Mouse (Mus musculus) WW6 (cell line): Measurements from ENCODE around the gene Nox1.
"Not testable (repeated sequence)": the region's sequence is repeated elsewhere in the genome, so short reads cannot be mapped to it uniquely, and the experiment has no call there.

Experiments used
- DNase-seq: peaks from one replicate; pipeline ENCODE4 v3.0.0-alpha.2; 2013; ENCODE audit warnings: low read depth, low spot score

The Nox1 gene

GRCm38 (mm10) chrX:134221856-134222255 is at the start of gene Nox1:
Gene Nox1, minus strand, starts transcription at chrX:134221956.
- no peak for DNase-seq

GRCm38 (mm10) chrX:134262129-134262528 is 40.4 kb upstream of the Nox1 start:
- DNase-seq, result no peak

DNA sequence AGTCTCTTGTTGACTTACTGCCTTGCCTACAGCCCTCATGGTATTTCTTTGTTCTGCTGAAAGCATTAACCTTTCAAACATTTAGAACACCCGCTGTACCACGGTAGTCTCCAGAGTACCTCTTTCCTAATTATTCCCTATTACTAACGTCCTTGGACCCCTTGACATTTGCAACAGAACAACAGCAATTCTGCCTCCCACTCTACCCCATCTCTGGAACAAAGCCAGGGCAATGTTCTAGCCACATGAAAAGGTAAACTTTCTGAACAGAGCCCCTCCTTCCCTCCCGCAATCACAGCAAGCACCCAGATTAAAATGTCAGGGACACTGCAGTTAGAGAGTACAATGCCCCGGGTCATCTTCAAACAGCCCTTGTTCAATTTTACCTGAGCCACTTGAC is 39.4 kb upstream of the Nox1 start:
- DNase-seq, result no peak

- DNase-seq, result no peak
Observed at GRCm38 (mm10) chrX:134248202-134248601, 26.4 kb upstream of the Nox1 start.

- DNase-seq, result no peak
Observed at GRCm38 (mm10) chrX:134245946-134246345, 24.2 kb upstream of the Nox1 start.

DNA sequence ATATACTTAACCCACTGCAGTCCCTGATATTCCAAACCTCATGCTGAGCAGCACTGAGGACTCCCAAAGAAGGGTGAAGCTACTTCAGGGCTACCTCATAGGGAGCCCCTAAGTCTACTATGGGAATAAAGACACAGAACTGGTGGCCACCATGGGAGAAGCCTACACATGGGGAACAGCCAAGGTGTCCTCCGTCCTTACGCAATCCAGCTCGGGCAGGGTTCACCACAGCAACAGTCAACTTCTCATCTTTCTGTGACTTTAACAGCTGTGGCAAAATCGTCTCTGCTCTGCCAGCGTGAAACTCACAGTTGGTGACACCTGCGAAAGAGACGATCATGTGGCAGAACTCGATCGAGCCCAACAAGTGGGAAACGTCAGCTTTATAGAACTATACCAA is 16.5 kb upstream of the Nox1 start:
- DNase-seq, result no peak

DNA sequence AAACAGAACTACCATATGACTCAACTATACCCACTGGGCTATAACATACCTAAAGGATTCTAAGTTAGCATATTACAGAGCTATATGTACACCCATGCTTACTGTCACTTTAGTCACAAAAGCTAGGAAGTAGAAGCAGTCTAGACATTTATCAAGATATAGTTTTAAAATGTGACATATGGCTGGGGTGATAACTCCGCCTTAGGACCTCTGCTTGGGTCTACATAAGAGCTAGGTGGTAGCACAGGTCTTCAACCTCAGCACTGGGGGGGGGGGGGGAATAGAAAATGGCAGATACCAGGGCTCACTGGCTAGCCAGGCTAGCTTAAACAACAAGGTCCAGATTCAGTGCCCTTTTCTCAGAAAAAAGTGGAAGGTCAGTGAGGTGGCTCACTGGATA is 11.3 kb upstream of the Nox1 start:
- DNase-seq, result no peak

GRCm38 (mm10) chrX:134220618-134221017 is 1.1 kb downstream of the Nox1 start:
- DNase-seq, result no peak

- DNase-seq, result no peak
Observed at GRCm38 (mm10) chrX:134218161-134218560, 3.6 kb downstream of the Nox1 start.

DNA sequence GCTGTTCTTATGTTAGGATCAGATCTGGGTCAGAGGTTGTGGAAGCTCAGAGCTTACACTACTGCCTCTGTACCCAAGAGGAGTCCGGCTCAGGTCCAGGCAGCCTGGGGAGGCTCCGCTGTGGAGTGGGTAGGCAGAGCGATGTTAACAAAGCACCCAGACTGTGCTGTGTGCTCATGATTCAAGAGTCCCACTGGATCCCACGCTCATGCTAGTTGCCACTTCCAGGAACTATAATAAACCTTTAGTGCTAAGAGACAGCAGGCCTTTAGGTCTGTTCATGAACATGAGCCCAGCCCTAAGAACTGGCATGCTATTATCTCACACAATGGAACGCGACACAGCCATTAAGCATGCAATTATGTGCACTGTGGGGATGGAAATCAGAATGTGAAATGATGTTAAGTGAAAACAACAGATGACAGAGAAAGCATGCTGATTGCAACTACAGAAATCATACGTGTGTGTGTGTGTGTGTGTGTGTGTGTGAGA is 10.6 kb downstream of the Nox1 start:
- DNase-seq, result no peak

- no peak for DNase-seq
Observed at GRCm38 (mm10) chrX:134208491-134208890, 13.3 kb downstream of the Nox1 start.

DNA sequence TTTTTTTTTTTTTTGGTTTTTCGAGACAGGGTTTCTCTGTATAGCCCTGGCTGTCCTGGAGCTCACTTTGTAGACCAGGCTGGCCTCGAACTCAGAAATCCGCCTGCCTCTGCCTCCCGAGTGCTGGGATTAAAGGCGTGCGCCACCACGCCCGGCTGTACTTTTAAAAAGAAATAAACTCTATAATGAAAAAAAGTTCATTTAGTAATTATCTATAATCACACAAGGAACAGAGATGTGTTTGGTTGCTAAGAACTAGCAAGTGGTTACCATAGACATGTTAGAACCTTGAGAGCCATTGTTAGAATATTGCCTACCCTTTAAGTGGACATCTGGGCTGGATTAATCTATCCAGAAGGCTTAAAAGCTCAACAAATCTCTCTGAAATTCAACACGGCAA is 34.6 kb downstream of the Nox1 start, which contains the start of gene Arl13a:
TSS of gene Arl13a (plus strand) at position 301 of the 400 bp plus-strand sequence.
- not testable (repeated sequence) for DNase-seq

GRCm38 (mm10) chrX:134174699-134175098 is 47.1 kb downstream of the Nox1 start:
- DNase-seq, result no peak

DNA sequence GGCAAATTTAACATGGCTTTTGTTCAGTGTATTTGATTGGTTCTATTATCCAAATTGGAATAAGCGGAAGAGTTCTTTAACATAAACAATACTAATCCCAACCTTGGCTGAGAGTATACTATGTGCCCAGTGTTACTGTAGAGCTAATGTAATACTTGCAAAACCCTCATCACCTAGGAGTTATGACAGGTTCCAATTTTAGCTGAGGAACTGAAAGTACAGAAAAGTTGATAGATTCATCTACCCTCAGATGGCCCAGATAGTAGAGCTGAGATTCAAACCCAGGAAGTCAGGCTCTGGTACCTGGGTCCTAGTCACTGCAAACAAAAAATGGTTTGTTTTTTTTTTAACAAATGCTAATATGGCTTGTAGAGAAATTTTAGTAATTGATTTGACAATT is 51.2 kb downstream of the Nox1 start:
- DNase-seq, result no peak

DNA sequence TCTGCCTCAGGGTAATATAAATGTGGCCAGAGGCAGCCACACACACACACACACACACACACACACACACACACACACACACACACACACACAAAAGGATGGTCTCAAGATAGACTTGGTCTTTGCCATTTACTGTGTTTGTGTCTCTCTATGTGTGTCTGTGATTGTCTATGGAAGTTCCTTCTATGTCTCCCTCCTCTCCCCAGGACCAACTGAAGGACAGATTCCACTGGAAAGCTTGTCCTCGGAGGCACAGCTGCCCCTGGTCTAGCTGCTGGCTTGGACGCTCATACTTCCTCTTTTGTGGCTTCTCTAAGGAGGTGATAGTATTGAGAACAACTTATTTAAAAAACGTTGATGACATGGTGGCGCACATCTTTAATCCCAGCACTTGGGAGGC is 58.3 kb downstream of the Nox1 start:
- DNase-seq, result no peak

DNA sequence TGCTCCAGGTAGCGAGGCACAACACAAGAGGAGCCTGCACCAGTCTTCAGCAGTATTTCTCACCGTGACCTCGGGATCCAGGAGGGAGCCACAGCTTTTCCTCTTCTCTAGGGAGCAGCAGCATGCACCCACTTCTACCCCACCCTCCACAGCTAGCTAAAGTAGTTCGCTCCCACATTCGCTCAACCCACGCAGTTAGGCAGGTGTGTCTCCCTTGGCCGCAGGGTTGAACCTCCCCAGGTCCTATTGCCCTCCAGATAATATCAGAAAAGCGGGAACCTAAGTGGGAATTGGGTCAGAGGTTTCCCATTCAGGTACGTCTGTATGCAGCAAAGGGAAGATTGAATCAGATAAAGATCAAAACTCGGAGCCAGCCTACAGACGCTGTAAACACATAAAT is 58.9 kb downstream of the Nox1 start:
- DNase-seq, result no peak

GRCm38 (mm10) chrX:134162043-134162720 is 59.6 kb downstream of the Nox1 start, which contains the start of gene Xkrx:
Gene Xkrx, minus strand, starts transcription at chrX:134162076.
- peak; percentile 1 for DNase-seq

DNA sequence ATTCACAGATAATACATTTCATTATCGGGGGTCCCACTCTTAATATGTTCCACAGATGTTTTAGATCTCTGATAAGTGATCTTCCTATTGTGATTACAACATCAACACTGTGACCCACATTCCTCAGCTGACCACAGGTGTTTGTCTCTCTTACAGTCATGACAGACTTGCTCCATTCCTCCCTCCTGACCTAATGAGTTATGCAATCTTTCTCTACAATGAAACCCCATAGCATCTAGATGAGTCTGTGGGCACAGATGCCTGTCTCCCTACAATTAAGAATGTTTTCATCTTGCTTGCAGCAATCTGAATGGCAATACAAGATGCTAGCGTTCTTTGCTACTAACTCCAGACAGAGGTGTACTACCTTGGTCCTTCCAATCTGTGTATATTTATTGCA is 61.3 kb downstream of the Nox1 start:
- DNase-seq, result no peak

DNA sequence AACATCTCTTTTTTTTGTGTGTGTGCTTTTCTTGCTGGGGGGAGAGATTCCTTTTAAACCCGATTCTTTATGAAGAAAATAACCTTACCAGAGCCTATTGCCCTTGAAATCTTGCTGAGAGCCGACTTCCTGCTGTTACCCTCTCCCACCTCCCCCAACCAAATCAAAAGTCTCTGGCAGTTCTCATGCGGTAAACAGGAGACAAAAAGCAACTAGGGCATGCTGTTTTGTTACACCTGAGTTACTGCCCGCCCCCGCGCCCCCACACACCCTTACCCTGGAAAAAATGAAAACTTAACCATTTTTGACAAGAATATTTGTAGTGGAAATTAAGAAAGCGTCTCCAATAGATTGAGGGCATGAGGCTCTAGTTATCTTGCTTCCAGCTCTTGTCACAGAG is 63.6 kb downstream of the Nox1 start:
- no peak for DNase-seq

- no peak for DNase-seq
Observed at GRCm38 (mm10) chrX:134141986-134142385, 79.8 kb downstream of the Nox1 start.

GRCm38 (mm10) chrX:134141551-134141950 is 80.2 kb downstream of the Nox1 start:
- no peak for DNase-seq

DNA sequence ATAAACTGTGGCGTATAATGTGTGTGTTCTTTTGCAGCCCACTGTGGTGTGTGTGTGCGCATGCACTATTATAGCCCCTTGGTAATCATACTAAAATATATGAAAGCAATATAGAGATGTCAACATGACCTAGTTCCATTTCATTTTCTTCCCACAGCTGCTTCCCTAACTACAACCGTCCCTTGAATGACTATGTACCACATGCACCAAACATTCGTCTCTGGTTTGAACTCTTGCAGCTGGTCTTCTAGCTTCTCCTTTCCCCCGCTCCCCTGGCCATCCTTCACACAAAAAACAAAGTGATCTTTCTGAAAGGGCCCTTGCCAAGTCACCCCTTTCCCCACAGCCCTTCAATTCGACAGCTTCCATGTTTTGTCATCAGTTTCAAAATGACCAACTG is 81.7 kb downstream of the Nox1 start:
- no peak for DNase-seq

DNA sequence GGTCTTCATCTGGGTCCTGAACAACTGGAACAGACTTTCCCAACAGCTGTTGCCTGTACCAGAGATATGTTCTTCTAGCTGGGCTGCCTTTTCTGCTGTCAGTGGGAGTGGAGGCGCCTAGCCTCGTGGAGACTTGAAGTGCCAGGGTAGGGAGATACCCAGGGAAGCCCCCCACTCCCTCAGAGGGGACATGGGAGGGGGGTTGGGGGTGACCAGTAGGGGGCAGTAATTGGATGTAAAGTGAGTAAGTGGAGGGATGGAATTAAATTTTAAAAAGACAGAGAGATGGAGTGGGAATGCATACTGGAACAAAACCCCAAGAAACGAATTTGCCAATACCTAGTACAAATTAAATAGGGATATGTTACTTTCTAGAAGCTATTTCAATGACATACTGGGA is 87.9 kb downstream of the Nox1 start:
- no peak for DNase-seq

DNA sequence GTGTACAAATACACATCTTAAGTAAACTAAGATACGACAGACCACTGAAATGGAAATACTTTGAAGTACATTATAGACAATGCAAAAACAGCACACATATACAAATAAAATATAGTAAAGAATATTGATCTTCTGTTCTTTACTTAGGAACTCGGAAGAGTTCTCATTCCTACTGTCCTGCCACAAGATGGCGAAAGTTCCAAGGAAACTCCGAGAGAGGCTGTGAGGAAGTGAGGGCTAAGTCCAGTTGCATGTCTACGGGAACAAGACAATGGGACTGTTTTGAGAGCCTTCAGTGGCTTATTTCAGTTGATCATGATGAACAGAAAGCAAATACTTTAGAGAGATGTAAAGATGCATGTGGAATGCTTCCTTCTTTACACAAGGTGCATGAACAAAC is 89.5 kb downstream of the Nox1 start:
- DNase-seq, result no peak
